Mouse (Mus musculus) adrenal gland, adult 18-20 months (tissue): ENCODE results near the gene Slc25a11. TPM values are rescaled to one million over a fixed set of nuclear protein-coding genes. Genes with fewer than 3 reads are reported as not detected.

Source experiments
- DNase-seq, 2 experiments: peaks; one replicate each; pipeline ENCODE4 v3.0.0; 2021 to 2022; ENCODE audit warnings: low spot score in 2 of 2
- long read RNA-seq, 2 experiments: library from polyadenylated mRNA; stranded (forward); transcript quantifications; one replicate each; pipeline ENCODE4 v2.0.0; 2021
- total RNA-seq, 2 experiments: library from RNA; stranded (reverse); gene quantifications; 1 replicate in 1 of 2; 2 replicates in 1 of 2; pipeline ENCODE4 v1.2.3; 2021

Slc25a11 gene
- total RNA-seq, result 100 to 1,000 TPM; 131 to 138 TPM
- long read RNA-seq, experiment 1, transcript Slc25a11-201 (8 exons, 1,711 nt), result major isoform, 115 of 126 reads
- long read RNA-seq, experiment 1, partial matches to known transcripts, result 4 of 126 reads
- long read RNA-seq, experiment 1, other reads (novel, unspliced or antisense), result 7 of 126 reads
- long read RNA-seq, experiment 2, transcript Slc25a11-201 (8 exons, 1,711 nt), result major isoform, 226 of 253 reads
- long read RNA-seq, experiment 2, partial matches to known transcripts, result 6 of 253 reads
- long read RNA-seq, experiment 2, other reads (novel, unspliced or antisense), result 21 of 253 reads

DNA sequence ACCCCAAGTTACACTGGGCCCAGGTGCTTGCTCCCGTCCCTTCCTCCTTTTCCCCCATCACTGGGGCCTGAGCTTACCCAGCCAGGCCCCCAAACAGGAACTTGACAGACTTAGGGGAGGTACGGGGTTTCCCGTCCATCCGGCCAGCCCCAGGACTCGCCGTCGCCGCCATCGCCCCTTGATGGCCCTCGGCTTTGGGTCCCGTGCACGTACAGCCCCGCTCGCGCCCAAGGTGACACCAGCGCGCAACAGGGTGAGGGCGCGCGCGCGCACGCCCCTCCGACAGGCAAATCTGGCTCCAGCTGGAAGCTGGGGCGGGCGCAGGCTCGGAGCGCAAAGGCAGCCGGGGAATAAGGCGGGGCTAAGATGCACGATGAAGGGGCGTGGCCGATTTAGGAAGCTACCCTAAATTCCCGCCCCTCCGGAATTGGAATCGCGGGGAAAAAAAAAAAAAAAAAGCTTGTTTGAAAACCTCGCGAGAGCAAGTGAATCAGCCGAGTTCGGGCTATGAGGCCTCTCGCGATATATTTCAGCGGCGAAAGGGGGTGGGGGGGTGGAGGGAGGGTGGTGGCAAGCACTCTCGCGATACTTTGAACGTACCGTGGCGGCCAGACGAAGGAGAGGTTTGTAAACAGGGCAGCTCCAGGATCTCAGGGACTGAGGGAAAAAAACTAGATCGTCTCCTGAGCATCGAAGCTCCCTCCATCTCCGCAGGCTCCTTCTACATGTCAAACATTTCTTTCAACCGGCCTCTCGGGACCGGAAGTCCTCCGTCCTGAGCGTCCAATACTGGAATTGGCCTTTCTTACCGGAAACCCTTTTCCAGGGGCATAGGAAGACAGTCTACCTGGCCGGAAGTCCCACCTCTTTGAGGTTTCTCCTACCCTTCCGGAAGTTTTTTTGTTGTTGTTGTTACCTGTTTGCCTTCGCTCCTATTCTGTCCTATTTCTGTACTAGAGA, at the start of gene Slc25a11, which contains the start of gene Rnf167:
Gene Slc25a11, minus strand, starts transcription at position 789 of the 960 bp plus-strand sequence.
Gene Rnf167, plus strand, starts transcription at position 545 of the 960 bp plus-strand sequence.
- peak; percentile 87 to 90 for DNase-seq

GRCm38 (mm10) chr11:70693504-70693903, 46.2 kb upstream of the Slc25a11 start:
- DNase-seq, result no peak

DNA sequence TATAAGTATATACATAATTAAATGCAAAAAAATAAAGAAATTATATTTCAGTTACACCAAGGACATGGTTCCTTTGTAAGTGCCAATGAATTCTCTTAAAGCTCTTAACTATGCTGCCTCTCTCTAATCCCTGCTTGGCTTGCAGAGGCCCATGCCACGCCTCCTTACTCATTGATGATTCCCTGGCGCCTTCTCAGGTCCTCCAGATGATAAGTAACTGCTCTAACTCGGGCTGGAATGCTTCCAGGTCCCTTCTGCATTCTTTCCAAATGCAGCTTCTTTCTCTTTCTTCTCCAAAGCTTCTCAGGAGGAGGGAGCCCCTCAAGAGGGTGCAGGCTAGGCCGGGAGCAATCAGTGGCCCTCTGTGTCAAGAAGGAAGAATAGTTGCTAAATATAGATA, 42.3 kb upstream of the Slc25a11 start:
- no peak for DNase-seq

DNA sequence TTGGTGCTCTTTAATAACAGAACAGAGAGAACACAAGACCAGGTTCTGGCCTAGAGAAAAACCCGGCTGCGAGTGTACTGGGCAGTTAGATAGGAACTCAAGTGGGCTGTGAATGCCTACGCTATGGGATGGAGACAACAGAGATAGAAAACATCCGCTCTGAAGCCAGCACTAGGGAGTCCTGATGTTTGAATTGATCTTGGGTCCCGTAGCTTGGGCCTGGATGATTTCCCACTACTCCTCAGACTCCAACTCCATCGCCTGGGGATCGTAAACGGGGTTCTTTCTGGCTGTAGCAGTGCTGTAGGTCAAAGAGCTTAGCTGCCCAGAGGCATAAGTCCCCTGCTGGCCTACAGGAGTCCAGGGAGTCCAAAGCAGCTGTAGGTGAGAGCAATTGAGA, 41.1 kb upstream of the Slc25a11 start:
- DNase-seq, result no peak

DNA sequence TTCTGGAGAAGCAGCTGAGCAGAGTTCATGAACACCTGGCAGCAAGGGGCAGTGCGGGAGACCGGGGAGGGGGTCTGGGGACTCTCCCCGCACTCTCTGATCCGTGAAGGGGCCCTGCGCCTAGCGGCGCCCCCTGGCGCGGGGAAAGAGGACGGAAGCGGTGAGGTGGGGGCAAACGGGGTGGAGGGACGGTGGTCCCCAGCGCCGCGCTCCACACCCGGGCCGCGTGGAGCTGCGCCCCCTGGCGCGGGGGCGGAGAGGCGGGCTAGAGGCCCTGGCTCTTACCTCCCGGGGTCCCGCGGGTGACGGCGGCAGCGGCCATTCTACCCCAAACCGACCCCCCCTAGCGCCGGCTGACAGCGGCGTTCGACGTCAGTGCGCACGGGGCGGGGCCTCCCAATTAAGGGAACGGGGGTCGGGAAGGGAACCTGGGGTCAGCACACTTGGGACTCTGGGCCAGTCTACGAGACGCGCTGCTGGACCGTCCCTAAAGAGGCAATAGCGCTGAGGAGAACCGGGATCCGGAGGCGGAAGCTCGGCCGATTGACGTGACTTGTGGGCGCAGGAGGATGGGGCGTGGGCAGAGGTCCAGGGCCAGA, 40.4 kb upstream of the Slc25a11 start, which contains the start of gene Camta2:
Gene Camta2, minus strand, starts transcription at position 505 of the 599 bp plus-strand sequence.
- DNase-seq, result peak; percentile 85 to 92

DNA sequence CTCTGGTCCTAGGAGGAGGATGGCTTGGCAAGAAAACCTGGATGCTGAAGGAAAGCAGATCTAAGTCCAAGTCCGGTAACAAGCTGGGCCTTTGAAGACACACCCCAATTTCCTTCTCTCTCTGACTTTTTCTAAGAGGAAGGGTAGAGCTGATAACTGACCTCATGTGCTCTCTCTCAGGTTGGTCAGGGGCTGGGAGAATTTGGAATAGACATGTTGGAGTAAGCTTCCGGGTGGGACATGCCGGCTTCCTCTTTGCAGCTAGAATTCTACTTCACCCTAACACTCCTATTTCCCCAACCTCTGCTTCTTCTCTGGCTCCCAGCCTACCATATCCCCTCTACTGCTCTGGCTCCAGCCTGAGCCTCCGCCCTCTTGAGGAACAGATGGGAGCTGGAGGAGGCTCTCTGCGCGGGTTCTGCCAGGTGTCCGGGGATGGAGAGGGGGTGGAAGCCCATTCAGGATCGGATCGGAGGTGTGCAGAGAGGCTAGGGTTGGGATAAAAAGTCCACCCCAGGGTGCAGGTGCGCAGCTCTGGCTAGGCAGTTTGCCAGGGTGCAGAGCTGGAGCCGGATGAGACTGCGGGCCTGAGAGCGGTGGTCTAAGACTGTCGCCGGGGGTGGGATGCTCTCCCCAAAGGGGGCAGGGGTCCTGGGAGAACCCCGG, 39.8 kb upstream of the Slc25a11 start:
- peak in 1 of 2 experiments; percentile 30 for DNase-seq

DNA sequence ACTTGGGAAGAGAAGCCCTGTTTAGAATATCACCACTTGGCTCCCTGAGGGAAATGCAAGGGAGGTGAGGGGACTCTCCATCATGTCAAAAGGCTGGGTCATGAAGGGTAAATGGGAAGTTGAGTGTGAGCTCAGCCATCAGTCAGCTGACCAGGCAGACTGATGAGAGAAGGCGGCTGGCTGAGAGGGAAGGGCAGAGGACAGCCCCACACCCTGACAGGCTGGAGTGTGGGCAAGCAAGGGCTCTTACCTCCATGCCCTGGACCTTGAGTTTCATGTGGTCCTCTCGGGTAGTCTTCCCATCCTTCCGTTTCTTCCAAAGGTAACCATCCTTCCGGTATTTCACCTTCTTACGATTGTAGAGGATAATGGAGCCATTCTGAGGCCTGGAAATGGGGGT, 36.4 kb upstream of the Slc25a11 start:
- no peak for DNase-seq

DNA sequence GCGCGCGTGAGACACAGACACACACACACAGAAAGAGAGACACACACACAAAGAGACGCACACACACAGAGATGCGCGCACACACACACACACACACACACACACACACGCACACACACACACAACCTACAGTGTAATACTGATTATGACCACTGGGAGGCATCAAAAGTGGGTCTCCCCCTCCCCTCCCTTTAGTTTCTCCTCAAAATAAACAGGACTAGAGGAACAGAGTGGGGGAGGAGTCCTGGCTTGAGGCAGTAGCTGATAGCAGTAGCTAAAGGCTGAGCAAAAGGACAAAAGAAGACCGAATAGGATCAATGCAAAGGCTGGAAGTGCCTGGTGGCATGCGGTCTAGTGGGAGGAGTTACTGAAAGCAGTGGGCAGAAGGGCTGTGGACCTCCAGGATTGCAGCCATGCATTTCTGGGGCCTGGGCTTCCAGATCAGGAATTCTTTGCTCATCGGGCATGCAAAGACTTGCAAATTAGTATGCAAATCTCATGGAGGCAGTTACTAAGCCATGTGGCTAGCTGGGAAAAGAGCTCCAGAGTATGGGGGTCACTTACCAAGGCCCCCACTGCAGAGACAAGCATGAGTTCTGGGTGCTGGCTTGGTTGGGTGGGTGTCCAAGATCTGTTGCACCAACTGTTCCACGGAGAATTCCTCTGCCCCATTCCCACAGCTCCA, 34.8 kb upstream of the Slc25a11 start:
- DNase-seq, result no peak

DNA sequence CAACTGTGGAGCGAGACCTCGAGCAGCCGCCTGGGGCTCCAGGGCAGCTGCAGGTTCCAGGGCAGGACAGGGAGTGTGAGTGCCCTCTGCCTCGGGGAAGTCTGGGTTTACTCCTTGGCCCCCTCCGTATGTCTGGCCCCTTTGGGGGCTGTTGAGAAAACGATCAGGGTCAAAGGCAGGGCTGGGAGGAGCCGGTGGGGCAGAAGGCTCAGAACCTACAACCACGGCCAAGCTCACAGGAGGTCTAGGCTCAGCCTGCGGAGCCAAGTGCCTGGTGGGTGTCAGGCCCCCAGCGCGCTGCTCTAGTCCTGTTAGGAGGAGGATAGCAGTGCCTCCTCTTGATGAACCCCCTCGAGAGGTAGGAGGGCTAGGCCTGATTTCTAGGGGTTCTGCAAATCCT, 33.9 kb upstream of the Slc25a11 start:
- DNase-seq, result no peak

DNA sequence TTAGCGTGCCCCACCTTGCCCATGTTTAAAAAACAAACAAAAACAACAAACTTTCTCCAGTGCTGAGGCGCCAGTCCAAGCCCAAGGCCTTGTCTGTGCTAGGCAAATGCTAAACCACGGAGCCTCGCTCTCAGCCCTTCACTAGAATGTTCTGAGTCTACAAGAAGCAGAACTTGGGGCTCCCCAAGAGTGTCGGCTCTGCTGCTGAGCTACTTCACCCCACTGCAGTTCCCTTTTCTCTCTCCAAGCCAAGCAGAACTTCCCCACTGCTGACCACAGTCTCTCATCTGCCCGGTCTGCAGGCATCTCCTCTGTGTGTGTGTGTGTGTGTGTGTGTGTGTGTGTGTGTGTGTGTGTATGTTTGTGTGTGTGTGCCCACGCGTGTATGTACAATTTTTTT, 32.6 kb upstream of the Slc25a11 start:
- DNase-seq, result no peak

GRCm38 (mm10) chr11:70679361-70679760, 32.1 kb upstream of the Slc25a11 start:
- no peak for DNase-seq

- DNase-seq, result no peak
These were observed 31.3 kb upstream of the Slc25a11 start for GRCm38 (mm10) chr11:70678576-70678975.

GRCm38 (mm10) chr11:70678092-70678491, 30.8 kb upstream of the Slc25a11 start:
- DNase-seq, result no peak

- DNase-seq, result no peak
These were observed 27.2 kb upstream of the Slc25a11 start for GRCm38 (mm10) chr11:70674501-70674900.

GRCm38 (mm10) chr11:70674014-70674413, 26.7 kb upstream of the Slc25a11 start:
- DNase-seq, result no peak

DNA sequence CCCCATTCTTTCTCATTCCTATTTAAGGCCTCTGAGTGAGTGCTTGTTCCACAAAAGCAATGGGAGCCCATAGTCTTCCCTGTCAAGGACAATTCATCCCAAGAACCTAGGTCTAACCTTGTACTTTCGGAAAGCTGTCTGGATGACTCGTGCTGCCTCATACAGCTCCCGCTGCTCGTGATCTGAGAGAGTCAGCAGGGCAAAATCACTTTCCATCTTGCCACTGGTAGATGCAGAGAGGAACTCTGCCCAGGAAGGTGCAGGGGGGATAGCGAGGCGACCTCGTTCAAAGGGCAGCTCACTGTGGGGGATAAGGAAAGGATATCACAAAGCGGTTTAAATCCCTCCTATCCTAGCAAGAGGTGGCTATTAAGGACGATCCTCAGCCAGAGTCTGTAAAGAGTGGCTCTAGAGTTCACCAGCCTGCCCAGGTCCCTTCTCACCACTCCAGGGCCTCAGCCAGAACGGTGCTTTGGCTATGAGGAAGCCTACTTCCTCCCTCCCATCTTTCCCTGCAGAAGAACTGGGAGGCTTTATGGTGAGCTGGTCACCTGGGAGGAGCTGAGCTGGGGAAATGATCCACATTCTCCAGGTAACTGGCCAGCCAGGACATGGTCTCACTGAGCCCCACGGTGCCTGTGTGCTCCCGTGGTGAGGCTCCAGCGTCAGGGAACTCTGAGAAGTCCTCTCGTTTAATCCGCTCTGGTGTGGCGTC, 24.2 kb upstream of the Slc25a11 start:
- DNase-seq, result no peak

DNA sequence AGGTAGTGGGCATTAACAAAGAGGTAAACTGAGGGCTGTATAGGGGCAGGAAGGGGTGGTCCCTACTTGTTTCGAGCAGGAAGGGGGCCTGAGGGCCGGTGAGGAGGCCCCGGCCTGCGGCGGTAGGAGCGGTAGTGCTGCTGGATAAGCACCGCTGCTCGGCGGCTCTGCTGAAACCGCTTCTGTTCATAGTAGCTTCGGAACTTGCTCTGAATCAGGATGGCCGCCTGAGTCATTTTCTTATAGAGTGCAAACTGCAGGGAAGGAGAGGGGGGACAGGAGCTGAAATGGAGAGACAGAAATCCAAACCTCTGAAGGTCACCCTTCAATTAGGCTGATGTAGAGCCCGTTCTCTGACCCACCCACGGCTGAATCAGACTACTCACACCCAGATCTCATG, 23.2 kb upstream of the Slc25a11 start:
- DNase-seq, result peak in 1 of 2 experiments; percentile 59

- DNase-seq, result peak; percentile 72 to 76
These were observed 22.5 kb upstream of the Slc25a11 start for GRCm38 (mm10) chr11:70669582-70670345.
